Mouse (Mus musculus): Measurements from ENCODE around the gene Pdk4. TPM values are rescaled to one million over a fixed set of nuclear protein-coding genes. Genes with fewer than 3 reads are reported as not detected.

Gene Pdk4
- polyA plus RNA-seq (2015; fragmentation: Nextera tagmentation; extraction: Ambion mirVana), result 9.7 and 10.0 TPM in 2 replicates

- Histone ChIP-seq H3K4me1 (ENCODE audit: insufficient read depth) (no peaks in the 10 kb centered on the region), H3K4me3 (ENCODE audit: low read depth, low read length) (peak within 1 kb of the TSS; percentile 56), H3K9me3 (ENCODE audit: low read length) (no peaks in the 10 kb centered on the region), H3K27ac (ENCODE audit: low read depth) (peak within 1 kb of the TSS; percentile 90), H3K27me3 (ENCODE audit: insufficient read depth, low read length) (no peaks in the 10 kb centered on the region), H3K36me3 (replicated peaks; ENCODE audit: insufficient read depth, low read length) (peaks cover 5% of the 10 kb centered on the region), H3K9ac (replicated peaks) (peak within 1 kb of the TSS; percentile 65), H3K4me2 (ENCODE audit: low read depth, low read length) (peak within 1 kb of the TSS; percentile 54)
- peak; percentile 84 for DNase-seq
- 4% methylated on average over 42 of the region's 43 CpGs for WGBS (ENCODE audit: insufficient replicate concordance)
- peak; percentile 74; the same call in 1 of the 2 replicates for TF ChIP-seq EP300 (IDR thresholded peaks at IDR 0.05; ENCODE audit: low read depth)
- TF ChIP-seq CTCF (IDR thresholded peaks at IDR 0.05; ENCODE audit: low read depth), result 0 out of 2 replicates have a peak, but pooled peaks have one; percentile 3
- peak; percentile 94 for ATAC-seq
These were observed at the start of gene Pdk4 for GRCm38 (mm10) chr6:5495961-5496853. Gene Pdk4, minus strand, starts transcription at chr6:5496309.

- ATAC-seq (no peak), DNase-seq (no peak)
- Histone ChIP-seq H3K4me1 (ENCODE audit: insufficient read depth) (no peaks in the 10 kb centered on the region), H3K27ac (ENCODE audit: low read depth) (no peak overlapping the region), H3K27me3 (ENCODE audit: insufficient read depth, low read length) (no peaks in the 10 kb centered on the region), H3K4me3 (ENCODE audit: low read depth, low read length) (no peak overlapping the region), H3K36me3 (replicated peaks; ENCODE audit: insufficient read depth, low read length) (no peaks in the 10 kb centered on the region), H3K4me2 (ENCODE audit: low read depth, low read length) (no peak overlapping the region), H3K9me3 (ENCODE audit: low read length) (no peaks in the 10 kb centered on the region), H3K9ac (replicated peaks) (no peak overlapping the region)
- 79% methylated on average over 2 of the region's 2 CpGs for whole genome bisulfite sequencing (ENCODE audit: insufficient replicate concordance)
- TF ChIP-seq CTCF (IDR thresholded peaks at IDR 0.05; ENCODE audit: low read depth), result no peak
- TF ChIP-seq EP300 (IDR thresholded peaks at IDR 0.05; ENCODE audit: low read depth), result no peak
These were observed 41.8 kb upstream of the Pdk4 start for GRCm38 (mm10) chr6:5537855-5538365.

GRCm38 (mm10) chr6:5535754-5536153 is 39.6 kb upstream of the Pdk4 start:
- Histone ChIP-seq H3K27me3 (ENCODE audit: insufficient read depth, low read length) (no peaks in the 10 kb centered on the region), H3K4me2 (ENCODE audit: low read depth, low read length) (no peak overlapping the region), H3K36me3 (replicated peaks; ENCODE audit: insufficient read depth, low read length) (no peaks in the 10 kb centered on the region), H3K4me1 (ENCODE audit: insufficient read depth) (no peaks in the 10 kb centered on the region), H3K9me3 (ENCODE audit: low read length) (no peaks in the 10 kb centered on the region), H3K27ac (ENCODE audit: low read depth) (no peak overlapping the region), H3K4me3 (ENCODE audit: low read depth, low read length) (no peak overlapping the region), H3K9ac (replicated peaks) (no peak overlapping the region)
- DNase-seq (no peak), ATAC-seq (no peak)
- TF ChIP-seq EP300 (IDR thresholded peaks at IDR 0.05; ENCODE audit: low read depth) (no peak), CTCF (IDR thresholded peaks at IDR 0.05; ENCODE audit: low read depth) (no peak)

GRCm38 (mm10) chr6:5517091-5517490 is 21.0 kb upstream of the Pdk4 start:
- Histone ChIP-seq H3K36me3 (replicated peaks; ENCODE audit: insufficient read depth, low read length) (no peaks in the 10 kb centered on the region), H3K27ac (ENCODE audit: low read depth) (no peak overlapping the region), H3K4me3 (ENCODE audit: low read depth, low read length) (no peak overlapping the region), H3K27me3 (ENCODE audit: insufficient read depth, low read length) (no peaks in the 10 kb centered on the region), H3K9ac (replicated peaks) (no peak overlapping the region), H3K9me3 (ENCODE audit: low read length) (no peaks in the 10 kb centered on the region), H3K4me1 (ENCODE audit: insufficient read depth) (no peaks in the 10 kb centered on the region), H3K4me2 (ENCODE audit: low read depth, low read length) (no peak overlapping the region)
- 80% methylated on average over 5 of the region's 5 CpGs for WGBS (ENCODE audit: insufficient replicate concordance)
- no peak for TF ChIP-seq CTCF (IDR thresholded peaks at IDR 0.05; ENCODE audit: low read depth)
- TF ChIP-seq EP300 (IDR thresholded peaks at IDR 0.05; ENCODE audit: low read depth), result no peak
- ATAC-seq (no peak), DNase-seq (no peak)

- TF ChIP-seq CTCF (IDR thresholded peaks at IDR 0.05; ENCODE audit: low read depth) (no peak), EP300 (IDR thresholded peaks at IDR 0.05; ENCODE audit: low read depth) (peak; percentile 82)
- H3K36me3 ChIP-seq (replicated peaks; ENCODE audit: insufficient read depth, low read length), result no peaks in the 10 kb centered on the region
- H3K27me3 ChIP-seq (ENCODE audit: insufficient read depth, low read length), result no peaks in the 10 kb centered on the region
- ATAC-seq (peak; percentile 97), DNase-seq (peak; percentile 51)
- no peak overlapping the region for H3K4me3 ChIP-seq (ENCODE audit: low read depth, low read length)
- H3K4me1 ChIP-seq (ENCODE audit: insufficient read depth), result peaks cover 4% of the 10 kb centered on the region; the same call in 1 of the 2 replicates
- H3K9ac ChIP-seq (replicated peaks), result no peak overlapping the region
- H3K27ac ChIP-seq (ENCODE audit: low read depth), result peak overlapping the region; percentile 90
- 0 out of 2 replicates have a peak overlapping the region, but pooled peaks have one; percentile 35 for H3K4me2 ChIP-seq (ENCODE audit: low read depth, low read length)
- 18% methylated on average over 5 of the region's 5 CpGs for WGBS (ENCODE audit: insufficient replicate concordance)
- no peaks in the 10 kb centered on the region for H3K9me3 ChIP-seq (ENCODE audit: low read length)
These were observed 13.6 kb upstream of the Pdk4 start for GRCm38 (mm10) chr6:5509757-5510156.

- Histone ChIP-seq H3K27me3 (ENCODE audit: insufficient read depth, low read length) (no peaks in the 10 kb centered on the region), H3K4me3 (ENCODE audit: low read depth, low read length) (no peak overlapping the region), H3K4me2 (ENCODE audit: low read depth, low read length) (0 out of 2 replicates have a peak overlapping the region, but pooled peaks have one; percentile 35), H3K27ac (ENCODE audit: low read depth) (peak overlapping the region; percentile 90), H3K4me1 (ENCODE audit: insufficient read depth) (peaks cover 4% of the 10 kb centered on the region; the same call in 1 of the 2 replicates), H3K9me3 (ENCODE audit: low read length) (no peaks in the 10 kb centered on the region), H3K36me3 (replicated peaks; ENCODE audit: insufficient read depth, low read length) (no peaks in the 10 kb centered on the region), H3K9ac (replicated peaks) (no peak overlapping the region)
- DNase-seq (peak; percentile 22), ATAC-seq (peak; percentile 65)
- TF ChIP-seq EP300 (IDR thresholded peaks at IDR 0.05; ENCODE audit: low read depth), result no peak; the same call in 1 of the 2 replicates
- 29% methylated on average over 5 of the region's 5 CpGs for WGBS (ENCODE audit: insufficient replicate concordance)
These were observed 13.2 kb upstream of the Pdk4 start for GRCm38 (mm10) chr6:5509303-5509702.

All from liver, postnatal 0 days (tissue).